Mouse (Mus musculus): ENCODE data around the gene Gm6583. TPM values are rescaled to one million over a fixed set of nuclear protein-coding genes. Genes with fewer than 3 reads are reported as not detected.
A peak's percentile ranks its signal among the peaks of the same experiment; 100 is the strongest.

Gm6583 gene
- polyA plus RNA-seq, 1 experiment from 2014 or later, result 0.24 TPM

GRCm38 (mm10) chr5:112384805-112385472 lies 29.1 kb upstream of the Gm6583 start:
- Histone ChIP-seq H3K4me1 (replicated peaks) (0 out of 2 replicates have a peak, but pooled peaks cover 7% of the 10 kb centered on the region), H3K4me2 (no peak overlapping the region), H3K27ac (no peak overlapping the region), H3K27me3 (no peaks in the 10 kb centered on the region), H3K36me3 (peaks cover 37% of the 10 kb centered on the region), H3K9ac (replicated peaks) (no peak overlapping the region), H3K4me3 (replicated peaks) (no peak overlapping the region), H3K9me3 (no peaks in the 10 kb centered on the region)
- 93% methylated on average over 13 of the region's 13 CpGs for WGBS
- ATAC-seq (ENCODE audit: insufficient number of reproducible peaks, insufficient read depth, low FRiP score, low TSS enrichment, low read depth), result no peak

- ATAC-seq (ENCODE audit: insufficient number of reproducible peaks, insufficient read depth, low FRiP score, low TSS enrichment, low read depth), result 0 out of 2 replicates have a peak, but pooled peaks have one; percentile 23
- Histone ChIP-seq H3K4me2 (no peak overlapping the region), H3K4me1 (replicated peaks) (0 out of 2 replicates have a peak, but pooled peaks cover 7% of the 10 kb centered on the region), H3K9ac (replicated peaks) (no peak overlapping the region), H3K27me3 (no peaks in the 10 kb centered on the region), H3K36me3 (peaks cover 53% of the 10 kb centered on the region), H3K27ac (peak overlapping the region; percentile 37; the same call in 1 of the 2 replicates), H3K4me3 (replicated peaks) (no peak overlapping the region), H3K9me3 (no peaks in the 10 kb centered on the region)
- WGBS, result 50% methylated on average over 17 of the region's 17 CpGs
These were observed 27.0 kb upstream of the Gm6583 start for GRCm38 (mm10) chr5:112382641-112383330.

GRCm38 (mm10) chr5:112382042-112382441 lies 26.2 kb upstream of the Gm6583 start:
- 82% methylated on average over 9 of the region's 9 CpGs for WGBS
- no peak overlapping the region for H3K4me3 ChIP-seq (replicated peaks)
- H3K4me1 ChIP-seq (replicated peaks), result 0 out of 2 replicates have a peak, but pooled peaks cover 7% of the 10 kb centered on the region
- no peaks in the 10 kb centered on the region for H3K9me3 ChIP-seq
- H3K27ac ChIP-seq, result no peak overlapping the region
- H3K4me2 ChIP-seq, result no peak overlapping the region
- no peaks in the 10 kb centered on the region for H3K27me3 ChIP-seq
- no peak for ATAC-seq (ENCODE audit: insufficient number of reproducible peaks, insufficient read depth, low FRiP score, low TSS enrichment, low read depth)
- H3K9ac ChIP-seq (replicated peaks), result no peak overlapping the region; the same call in 1 of the 2 replicates
- peaks cover 56% of the 10 kb centered on the region for H3K36me3 ChIP-seq

GRCm38 (mm10) chr5:112381154-112381553 lies 25.3 kb upstream of the Gm6583 start:
- Histone ChIP-seq H3K4me1 (replicated peaks) (0 out of 2 replicates have a peak, but pooled peaks cover 7% of the 10 kb centered on the region), H3K27me3 (no peaks in the 10 kb centered on the region), H3K9me3 (no peaks in the 10 kb centered on the region), H3K4me3 (replicated peaks) (no peak overlapping the region), H3K27ac (no peak overlapping the region), H3K36me3 (peaks cover 55% of the 10 kb centered on the region), H3K9ac (replicated peaks) (no peak overlapping the region), H3K4me2 (no peak overlapping the region)
- 86% methylated on average over 11 of the region's 11 CpGs for WGBS
- ATAC-seq (ENCODE audit: insufficient number of reproducible peaks, insufficient read depth, low FRiP score, low TSS enrichment, low read depth), result no peak

GRCm38 (mm10) chr5:112378716-112379115 lies 22.9 kb upstream of the Gm6583 start:
- 79% methylated on average over 6 of the region's 6 CpGs for WGBS
- H3K4me1 ChIP-seq (replicated peaks), result 0 out of 2 replicates have a peak, but pooled peaks cover 7% of the 10 kb centered on the region
- H3K9me3 ChIP-seq, result no peaks in the 10 kb centered on the region
- no peak for ATAC-seq (ENCODE audit: insufficient number of reproducible peaks, insufficient read depth, low FRiP score, low TSS enrichment, low read depth)
- no peak overlapping the region for H3K4me3 ChIP-seq (replicated peaks)
- no peak overlapping the region for H3K9ac ChIP-seq (replicated peaks)
- H3K27ac ChIP-seq, result no peak overlapping the region
- peaks cover 62% of the 10 kb centered on the region for H3K36me3 ChIP-seq
- no peak overlapping the region for H3K4me2 ChIP-seq
- no peaks in the 10 kb centered on the region for H3K27me3 ChIP-seq

- Histone ChIP-seq H3K4me3 (replicated peaks) (no peak overlapping the region), H3K27me3 (no peaks in the 10 kb centered on the region), H3K9me3 (no peaks in the 10 kb centered on the region), H3K36me3 (peaks cover 75% of the 10 kb centered on the region), H3K4me2 (no peak overlapping the region), H3K27ac (no peak overlapping the region), H3K9ac (replicated peaks) (no peak overlapping the region), H3K4me1 (replicated peaks) (no peaks in the 10 kb centered on the region)
- WGBS, result 90% methylated on average over 1 of the region's 1 CpGs
- ATAC-seq (ENCODE audit: insufficient number of reproducible peaks, insufficient read depth, low FRiP score, low TSS enrichment, low read depth), result no peak
These were observed 21.5 kb upstream of the Gm6583 start for GRCm38 (mm10) chr5:112377380-112377779.

GRCm38 (mm10) chr5:112376111-112376510 lies 20.3 kb upstream of the Gm6583 start:
- H3K9me3 ChIP-seq, result no peaks in the 10 kb centered on the region
- H3K9ac ChIP-seq (replicated peaks), result no peak overlapping the region; the same call in 1 of the 2 replicates
- H3K4me1 ChIP-seq (replicated peaks), result no peaks in the 10 kb centered on the region
- H3K27ac ChIP-seq, result no peak overlapping the region
- 89% methylated on average over 4 of the region's 4 CpGs for WGBS
- H3K4me3 ChIP-seq (replicated peaks), result no peak overlapping the region
- no peaks in the 10 kb centered on the region for H3K27me3 ChIP-seq
- peaks cover 88% of the 10 kb centered on the region for H3K36me3 ChIP-seq
- no peak overlapping the region for H3K4me2 ChIP-seq
- ATAC-seq (ENCODE audit: insufficient number of reproducible peaks, insufficient read depth, low FRiP score, low TSS enrichment, low read depth), result no peak

GRCm38 (mm10) chr5:112371933-112372332 lies 16.1 kb upstream of the Gm6583 start:
- no peak for ATAC-seq (ENCODE audit: insufficient number of reproducible peaks, insufficient read depth, low FRiP score, low TSS enrichment, low read depth)
- 70% methylated on average over 7 of the region's 7 CpGs for WGBS
- H3K4me1 ChIP-seq (replicated peaks), result no peaks in the 10 kb centered on the region

GRCm38 (mm10) chr5:112370236-112370813 lies 14.5 kb upstream of the Gm6583 start:
- peaks cover 96% of the 10 kb centered on the region for H3K36me3 ChIP-seq
- no peak overlapping the region for H3K27ac ChIP-seq
- WGBS, result 92% methylated on average over 12 of the region's 12 CpGs

More at GRCm38 (mm10) chr5:112371933-112372332, 16.1 kb upstream of the Gm6583 start:
- no peaks in the 10 kb centered on the region for H3K27me3 ChIP-seq
- no peak overlapping the region for H3K9ac ChIP-seq (replicated peaks)
- no peak overlapping the region for H3K4me2 ChIP-seq
- H3K9me3 ChIP-seq, result no peaks in the 10 kb centered on the region
- no peak overlapping the region for H3K27ac ChIP-seq
- H3K36me3 ChIP-seq, result peaks cover 97% of the 10 kb centered on the region
- no peak overlapping the region for H3K4me3 ChIP-seq (replicated peaks)

GRCm38 (mm10) chr5:112369326-112369725 lies 13.5 kb upstream of the Gm6583 start:
- ATAC-seq (ENCODE audit: insufficient number of reproducible peaks, insufficient read depth, low FRiP score, low TSS enrichment, low read depth), result no peak
- Histone ChIP-seq H3K9me3 (no peaks in the 10 kb centered on the region), H3K4me1 (replicated peaks) (peaks cover 9% of the 10 kb centered on the region), H3K27me3 (no peaks in the 10 kb centered on the region), H3K4me3 (replicated peaks) (no peak overlapping the region), H3K27ac (no peak overlapping the region), H3K9ac (replicated peaks) (no peak overlapping the region), H3K4me2 (no peak overlapping the region), H3K36me3 (peaks cover 96% of the 10 kb centered on the region)
- WGBS, result 93% methylated on average over 13 of the region's 13 CpGs

More at GRCm38 (mm10) chr5:112370236-112370813, 14.5 kb upstream of the Gm6583 start:
- Histone ChIP-seq H3K27me3 (no peaks in the 10 kb centered on the region), H3K4me1 (replicated peaks) (no peaks in the 10 kb centered on the region), H3K4me2 (no peak overlapping the region), H3K4me3 (replicated peaks) (no peak overlapping the region), H3K9ac (replicated peaks) (no peak overlapping the region), H3K9me3 (no peaks in the 10 kb centered on the region)
- ATAC-seq (ENCODE audit: insufficient number of reproducible peaks, insufficient read depth, low FRiP score, low TSS enrichment, low read depth), result no peak

- 94% methylated on average over 10 of the region's 10 CpGs for WGBS
- H3K36me3 ChIP-seq, result peaks cover 96% of the 10 kb centered on the region
- no peak for ATAC-seq (ENCODE audit: insufficient number of reproducible peaks, insufficient read depth, low FRiP score, low TSS enrichment, low read depth)
These were observed 12.8 kb upstream of the Gm6583 start for GRCm38 (mm10) chr5:112368666-112369065.

More at GRCm38 (mm10) chr5:112368666-112369065, 12.8 kb upstream of the Gm6583 start:
- H3K9me3 ChIP-seq, result no peaks in the 10 kb centered on the region
- no peak overlapping the region for H3K27ac ChIP-seq
- no peak overlapping the region for H3K9ac ChIP-seq (replicated peaks)
- H3K4me1 ChIP-seq (replicated peaks), result peaks cover 16% of the 10 kb centered on the region
- H3K27me3 ChIP-seq, result no peaks in the 10 kb centered on the region
- H3K4me3 ChIP-seq (replicated peaks), result no peak overlapping the region
- no peak overlapping the region for H3K4me2 ChIP-seq

All from limb, embryonic 12.5 days (tissue).